Mouse (Mus musculus) gastrocnemius, adult 18-20 months (tissue): ENCODE measurements at regions not wholly inside any gene's neighbourhood (a gene's known extent, or its start where the extent isn't known, plus 50 kb on each side); places are given as distances from the start of the nearest gene placed in this dataset.
A peak's percentile ranks its signal among the peaks of the same experiment; 100 is the strongest.

ENCODE experiments used
- DNase-seq: peaks from one replicate; pipeline ENCODE4 v3.0.0; 2021; ENCODE audit warnings: low spot score

- no peak for DNase-seq
Observed at GRCm38 (mm10) chr9:13974870-13975269, 147.4 kb downstream of the Fam76b start.

GRCm38 (mm10) chr9:13978842-13979241 lies 151.3 kb downstream of the Fam76b start:
- no peak for DNase-seq

GRCm38 (mm10) chr9:13987486-13987885 lies 160.0 kb downstream of the Fam76b start:
- no peak for DNase-seq

- no peak for DNase-seq
Observed at GRCm38 (mm10) chr9:13988901-13989300, 161.4 kb downstream of the Fam76b start.

- DNase-seq, result no peak
Observed at GRCm38 (mm10) chr9:13990960-13991359, 163.4 kb downstream of the Fam76b start.

GRCm38 (mm10) chr9:13992728-13993127 lies 165.2 kb downstream of the Fam76b start:
- no peak for DNase-seq

- DNase-seq, result no peak
Observed at GRCm38 (mm10) chr9:13999358-13999757, 171.8 kb downstream of the Fam76b start.

- DNase-seq, result no peak
Observed at GRCm38 (mm10) chr9:14001517-14001916, 174.0 kb downstream of the Fam76b start.

GRCm38 (mm10) chr9:14002236-14002635 lies 174.7 kb downstream of the Fam76b start:
- no peak for DNase-seq

GRCm38 (mm10) chr9:14003163-14003562 lies 175.6 kb downstream of the Fam76b start:
- no peak for DNase-seq

GRCm38 (mm10) chr9:14006233-14006984 lies 178.9 kb downstream of the Fam76b start:
- no peak for DNase-seq

GRCm38 (mm10) chr9:14009451-14009850 lies 181.9 kb downstream of the Fam76b start:
- DNase-seq, result no peak

GRCm38 (mm10) chr9:14010261-14010949 lies 182.9 kb downstream of the Fam76b start:
- no peak for DNase-seq

- peak; percentile 10 for DNase-seq
Observed at GRCm38 (mm10) chr9:14024216-14024615, 196.7 kb downstream of the Fam76b start.

GRCm38 (mm10) chr9:14024701-14025100 lies 197.2 kb downstream of the Fam76b start:
- DNase-seq, result no peak

- DNase-seq, result no peak
Observed at GRCm38 (mm10) chr9:14028056-14028455, 200.5 kb downstream of the Fam76b start.

- DNase-seq, result no peak
Observed at GRCm38 (mm10) chr9:14031358-14032047, 204.0 kb downstream of the Fam76b start.

GRCm38 (mm10) chr9:14032048-14032362 lies 204.5 kb downstream of the Fam76b start:
- no peak for DNase-seq

- no peak for DNase-seq
Observed at GRCm38 (mm10) chr9:14035526-14035925, 208.0 kb downstream of the Fam76b start.

GRCm38 (mm10) chr9:14041900-14042435 lies 214.5 kb downstream of the Fam76b start:
- no peak for DNase-seq

- no peak for DNase-seq
Observed at GRCm38 (mm10) chr9:14048224-14048623, 220.7 kb downstream of the Fam76b start.

GRCm38 (mm10) chr9:14053704-14054103 lies 221.2 kb upstream of the Sesn3 start:
- DNase-seq, result peak; percentile 50
